Mouse (Mus musculus) embryonic facial prominence, embryonic 13.5 days (tissue): ENCODE measurements around the gene Myh3. TPM values are rescaled to one million over a fixed set of nuclear protein-coding genes. Genes with fewer than 3 reads are reported as not detected.

Experiments
- ATAC-seq: fragments of 200-750 bp; cut with Nextera tagmentation; 2 replicates; pipeline ENCODE4 v1.8.0; 2017; ENCODE audit warnings: low read depth; ENCODE audit not compliant: insufficient number of reproducible peaks, insufficient read depth, low FRiP score, low TSS enrichment
- H3K27ac ChIP-seq: fragments of 300-500 bp; sonication (generic); 2 replicates; pipeline ENCODE4 v1.5.1; 2015; ENCODE audit warnings: moderate library complexity, mild to moderate bottlenecking, inconsistent platforms
- H3K27me3 ChIP-seq: fragments of 300-500 bp; sonication (generic); 2 replicates; pipeline ENCODE4 v1.6.1; 2015; ENCODE audit warnings: mild to moderate bottlenecking, inconsistent platforms
- H3K36me3 ChIP-seq: fragments of 300-500 bp; sonication (generic); 2 replicates; pipeline ENCODE4 v1.6.1; 2015; ENCODE audit warnings: mild to moderate bottlenecking, inconsistent platforms
- H3K4me1 ChIP-seq: fragments of 300-500 bp; sonication (generic); 2 replicates; pipeline ENCODE4 v1.6.1; 2015; ENCODE audit warnings: inconsistent platforms
- H3K4me2 ChIP-seq: fragments of 300-500 bp; sonication (generic); 2 replicates; pipeline ENCODE4 v1.6.1; 2015; ENCODE audit warnings: moderate library complexity, mild to moderate bottlenecking, inconsistent platforms
- H3K4me3 ChIP-seq: fragments of 300-500 bp; sonication (generic); 2 replicates; pipeline ENCODE4 v1.5.1; 2015; ENCODE audit warnings: mild to moderate bottlenecking, inconsistent platforms
- H3K9ac ChIP-seq: fragments of 300-500 bp; sonication (generic); 2 replicates; pipeline ENCODE4 v1.6.1; 2015; ENCODE audit warnings: mild to moderate bottlenecking, inconsistent platforms
- H3K9me3 ChIP-seq: fragments of 300-500 bp; sonication (generic); 2 replicates; pipeline ENCODE4 v1.6.1; 2016; ENCODE audit warnings: inconsistent platforms
- WGBS: fragments of 180-500 bp; shearing (Covaris S2); methylation state at CpG from one replicate; pipeline ENCODE4 v1.1.7; 2015; ENCODE audit warnings: mixed read lengths; 5-methylcytosine and 5-hydroxymethylcytosine counted together
- polyA plus RNA-seq: library from polyadenylated mRNA; unstranded; fragments of >200 nt; fragmentation: Nextera tagmentation; extraction: Ambion mirVana; gene quantifications from 2 replicates; pipeline ENCODE4 v1.2.1, GENCODE M21; 2015

The Myh3 gene
- polyA plus RNA-seq, 1 experiment from 2014 or later, result 10.5 TPM

- no peak overlapping the region for H3K4me2 ChIP-seq
- WGBS, result 37% methylated on average over 5 of the region's 5 CpGs
- no peak overlapping the region for H3K27ac ChIP-seq
- no peak overlapping the region for H3K9ac ChIP-seq
- H3K36me3 ChIP-seq, result no peaks in the 10 kb centered on the region
- peaks cover 4% of the 10 kb centered on the region; the same call in 1 of the 2 replicates for H3K4me1 ChIP-seq
- no peaks in the 10 kb centered on the region; the same call in none of the 2 replicates for H3K27me3 ChIP-seq
- no peaks in the 10 kb centered on the region for H3K9me3 ChIP-seq
- ATAC-seq, result no peak
- no peak overlapping the region for H3K4me3 ChIP-seq
Measured at GRCm38 (mm10) chr11:67110168-67110948, 32.3 kb downstream of the Myh3 start.

- 28% methylated on average over 11 of the region's 11 CpGs for WGBS
- Histone ChIP-seq H3K4me2 (no peak overlapping the region), H3K27ac (no peak overlapping the region), H3K27me3 (no peaks in the 10 kb centered on the region; the same call in none of the 2 replicates), H3K4me3 (no peak overlapping the region), H3K36me3 (no peaks in the 10 kb centered on the region), H3K4me1 (no peaks in the 10 kb centered on the region), H3K9ac (no peak overlapping the region), H3K9me3 (no peaks in the 10 kb centered on the region)
- ATAC-seq, result no peak
Measured at GRCm38 (mm10) chr11:67112019-67112850, 34.1 kb downstream of the Myh3 start.

- Histone ChIP-seq H3K9ac (no peak overlapping the region), H3K4me3 (no peak overlapping the region), H3K4me2 (no peak overlapping the region), H3K27me3 (no peaks in the 10 kb centered on the region; the same call in none of the 2 replicates), H3K36me3 (no peaks in the 10 kb centered on the region), H3K9me3 (no peaks in the 10 kb centered on the region), H3K4me1 (no peaks in the 10 kb centered on the region), H3K27ac (no peak overlapping the region)
- 47% methylated on average over 11 of the region's 11 CpGs for WGBS
- ATAC-seq, result no peak
Measured at GRCm38 (mm10) chr11:67112851-67113202, 34.7 kb downstream of the Myh3 start.

- no peak for ATAC-seq
- Histone ChIP-seq H3K36me3 (no peaks in the 10 kb centered on the region), H3K4me2 (no peak overlapping the region), H3K9ac (no peak overlapping the region), H3K27ac (no peak overlapping the region), H3K4me1 (no peaks in the 10 kb centered on the region), H3K27me3 (no peaks in the 10 kb centered on the region; the same call in none of the 2 replicates), H3K9me3 (no peaks in the 10 kb centered on the region), H3K4me3 (no peak overlapping the region)
- WGBS, result 88% methylated on average over 6 of the region's 6 CpGs
Measured at GRCm38 (mm10) chr11:67113381-67113780, 35.3 kb downstream of the Myh3 start.

- H3K4me1 ChIP-seq, result no peaks in the 10 kb centered on the region
- 88% methylated on average over 5 of the region's 5 CpGs for WGBS
- no peak overlapping the region for H3K4me3 ChIP-seq
- ATAC-seq, result no peak
- no peak overlapping the region for H3K27ac ChIP-seq
- H3K4me2 ChIP-seq, result no peak overlapping the region
- H3K9me3 ChIP-seq, result no peaks in the 10 kb centered on the region
- H3K27me3 ChIP-seq, result no peaks in the 10 kb centered on the region; the same call in 1 of the 2 replicates
- no peaks in the 10 kb centered on the region for H3K36me3 ChIP-seq
- H3K9ac ChIP-seq, result no peak overlapping the region
Measured at GRCm38 (mm10) chr11:67114261-67114660, 36.2 kb downstream of the Myh3 start.

GRCm38 (mm10) chr11:67114901-67115300, 36.8 kb downstream of the Myh3 start:
- Histone ChIP-seq H3K27ac (no peak overlapping the region), H3K36me3 (no peaks in the 10 kb centered on the region), H3K4me1 (no peaks in the 10 kb centered on the region), H3K4me3 (no peak overlapping the region), H3K9ac (no peak overlapping the region), H3K4me2 (no peak overlapping the region), H3K27me3 (no peaks in the 10 kb centered on the region), H3K9me3 (no peaks in the 10 kb centered on the region)
- WGBS, result 87% methylated on average over 12 of the region's 12 CpGs
- ATAC-seq, result no peak

- H3K4me3 ChIP-seq, result no peak overlapping the region
- no peaks in the 10 kb centered on the region for H3K27me3 ChIP-seq
- no peaks in the 10 kb centered on the region for H3K36me3 ChIP-seq
- no peak overlapping the region for H3K27ac ChIP-seq
- no peak overlapping the region for H3K4me2 ChIP-seq
- WGBS, result 74% methylated on average over 5 of the region's 5 CpGs
- H3K9ac ChIP-seq, result no peak overlapping the region
- no peaks in the 10 kb centered on the region for H3K4me1 ChIP-seq
- ATAC-seq, result no peak
- no peaks in the 10 kb centered on the region for H3K9me3 ChIP-seq
Measured at GRCm38 (mm10) chr11:67116725-67117124, 38.6 kb downstream of the Myh3 start.

- ATAC-seq, result no peak
- Histone ChIP-seq H3K4me1 (no peaks in the 10 kb centered on the region), H3K27me3 (no peaks in the 10 kb centered on the region), H3K4me2 (no peak overlapping the region), H3K27ac (no peak overlapping the region), H3K4me3 (no peak overlapping the region), H3K9ac (no peak overlapping the region), H3K36me3 (no peaks in the 10 kb centered on the region), H3K9me3 (no peaks in the 10 kb centered on the region)
- WGBS, result 44% methylated on average over 4 of the region's 4 CpGs
Measured at GRCm38 (mm10) chr11:67119539-67120070, 41.5 kb downstream of the Myh3 start.

GRCm38 (mm10) chr11:67120697-67121294, 42.7 kb downstream of the Myh3 start:
- H3K4me2 ChIP-seq, result no peak overlapping the region
- peaks cover 4% of the 10 kb centered on the region; the same call in 1 of the 2 replicates for H3K4me1 ChIP-seq
- no peaks in the 10 kb centered on the region for H3K9me3 ChIP-seq
- H3K9ac ChIP-seq, result no peak overlapping the region
- 33% methylated on average over 12 of the region's 12 CpGs for WGBS
- no peak for ATAC-seq
- no peaks in the 10 kb centered on the region for H3K36me3 ChIP-seq
- no peak overlapping the region for H3K4me3 ChIP-seq
- no peak overlapping the region for H3K27ac ChIP-seq
- no peaks in the 10 kb centered on the region for H3K27me3 ChIP-seq

GRCm38 (mm10) chr11:67124943-67125342, 46.8 kb downstream of the Myh3 start:
- 53% methylated on average over 7 of the region's 7 CpGs for WGBS
- H3K27me3 ChIP-seq, result no peaks in the 10 kb centered on the region
- peaks cover 4% of the 10 kb centered on the region; the same call in 1 of the 2 replicates for H3K4me1 ChIP-seq
- no peak overlapping the region for H3K9ac ChIP-seq
- H3K4me2 ChIP-seq, result peak overlapping the region; percentile 35; the same call in 1 of the 2 replicates
- H3K27ac ChIP-seq, result no peak overlapping the region
- ATAC-seq, result no peak
- no peaks in the 10 kb centered on the region for H3K9me3 ChIP-seq
- H3K36me3 ChIP-seq, result no peaks in the 10 kb centered on the region
- H3K4me3 ChIP-seq, result no peak overlapping the region

GRCm38 (mm10) chr11:67125361-67125760, 47.3 kb downstream of the Myh3 start:
- H3K4me1 ChIP-seq, result peaks cover 4% of the 10 kb centered on the region; the same call in 1 of the 2 replicates
- H3K9ac ChIP-seq, result no peak overlapping the region
- no peaks in the 10 kb centered on the region for H3K9me3 ChIP-seq
- no peak overlapping the region for H3K27ac ChIP-seq
- no peak overlapping the region for H3K4me3 ChIP-seq
- H3K27me3 ChIP-seq, result no peaks in the 10 kb centered on the region
- peak overlapping the region; percentile 35 for H3K4me2 ChIP-seq
- ATAC-seq, result no peak
- H3K36me3 ChIP-seq, result no peaks in the 10 kb centered on the region
- WGBS, result 33% methylated on average over 17 of the region's 17 CpGs
